Mouse (Mus musculus): ENCODE measurements around the gene Mical1. TPM values are rescaled to one million over a fixed set of nuclear protein-coding genes. Genes with fewer than 3 reads are reported as not detected.

Gene Mical1
- polyA plus RNA-seq, 3 experiments from 2014 or later: 84.9 to 115 (median 101) TPM

GRCm38 (mm10) chr10:41520410-41520673 is 44.2 kb downstream of the Mical1 start:
- ATAC-seq: no peak

- ATAC-seq: no peak
Observed at GRCm38 (mm10) chr10:41523386-41523785, 47.3 kb downstream of the Mical1 start.

DNA sequence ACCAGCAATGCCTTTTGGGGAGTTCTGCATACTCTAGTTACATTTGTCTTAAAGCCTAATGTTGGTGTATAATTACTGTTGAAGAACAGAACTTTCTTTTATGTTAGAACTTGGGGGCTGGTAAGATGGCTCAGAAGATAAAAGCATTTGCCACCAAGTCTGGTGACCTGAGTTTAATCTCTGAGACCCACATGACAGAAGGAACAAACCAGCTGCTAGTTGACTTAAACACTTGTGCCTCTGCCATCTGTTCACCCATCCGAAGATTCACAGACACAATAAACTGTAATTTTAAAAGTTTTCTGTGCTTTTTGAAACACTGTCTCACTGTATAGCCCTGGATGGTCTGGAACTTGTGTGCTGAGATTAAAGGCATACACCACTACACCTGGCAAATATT is 49.6 kb downstream of the Mical1 start:
- ATAC-seq: no peak

GRCm38 (mm10) chr10:41529972-41530371 is 53.9 kb downstream of the Mical1 start:
- peak; percentile 86 for ATAC-seq

DNA sequence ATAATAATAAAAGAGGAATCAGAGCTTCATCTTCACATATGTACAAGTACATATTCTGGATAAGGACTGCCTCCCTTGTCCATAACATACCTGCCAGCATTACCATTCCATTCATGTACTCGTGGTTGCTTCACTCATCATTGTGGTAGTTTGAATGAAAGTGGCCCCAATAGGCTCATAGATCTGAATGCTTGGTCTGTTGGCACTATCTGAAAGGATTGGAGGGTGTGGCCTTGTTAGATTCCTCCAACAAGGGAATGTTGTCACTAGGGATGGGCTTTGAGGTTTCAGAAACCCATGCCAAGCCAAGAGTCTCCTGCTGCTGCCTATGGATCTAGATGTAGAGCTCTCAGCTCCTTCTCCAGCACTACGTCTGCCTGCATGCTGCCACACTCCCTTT is 59.9 kb downstream of the Mical1 start:
- no peak for ATAC-seq

Other genes starting within 250 kb of the Mical1 start
- 10 to 100 TPM in 2 of 3 experiments, 1 to 10 TPM in 1; 8.1 to 12.7 (median 10.9) TPM for gene Fig4, start 173.1 kb upstream of the Mical1 start, polyA plus RNA-seq (2017; shearing (Covaris generic))
- gene Ak9, start 172.3 kb upstream of the Mical1 start, polyA plus RNA-seq (2017; shearing (Covaris generic)): under 1 TPM in 2 of 3 experiments, not detected in 1; 0.06 to 0.07 TPM
- 10 to 100 TPM; 21.3 to 33.2 (median 29.7) TPM for gene Zbtb24, start 25.9 kb upstream of the Mical1 start, polyA plus RNA-seq (2017; shearing (Covaris generic))
- gene Smpd2, start 14.1 kb downstream of the Mical1 start, polyA plus RNA-seq (2017; shearing (Covaris generic)): 10 to 100 TPM; 19.3 to 29.5 (median 27.7) TPM
- not detected for gene Ppil6, start 14.1 kb downstream of the Mical1 start, polyA plus RNA-seq (2017; shearing (Covaris generic))
- gene Cd164, start 43.1 kb downstream of the Mical1 start, polyA plus RNA-seq (2017; shearing (Covaris generic)): 100 to 1,000 TPM; 202 to 255 (median 243) TPM
- gene Ccdc162, start 240.3 kb downstream of the Mical1 start, polyA plus RNA-seq (2017; shearing (Covaris generic)): 1 to 10 TPM in 2 of 3 experiments, under 1 TPM in 1; 0.19 to 1.6 (median 1.3) TPM

Measured in inflammation-experienced regulatory T-cells, adult 6 months (primary cell).